Mouse (Mus musculus): ENCODE data around the gene Ifi209. TPM values are rescaled to one million over a fixed set of nuclear protein-coding genes. Genes with fewer than 3 reads are reported as not detected.
"Not testable (repeated sequence)": the region's sequence is repeated elsewhere in the genome, so short reads cannot be mapped to it uniquely, and the experiment has no call there.

Ifi209 gene
- polyA plus RNA-seq, 1 experiment from 2014 or later: not detected

- no peaks in the 10 kb centered on the region for H3K36me3 ChIP-seq (ENCODE audit: control insufficient read depth, insufficient read depth, low read length)
- H3K27me3 ChIP-seq (ENCODE audit: control insufficient read depth, insufficient read depth, low read length): no peaks in the 10 kb centered on the region
- H3K4me2 ChIP-seq (ENCODE audit: low read depth, low read length): no peak overlapping the region
- no peaks in the 10 kb centered on the region for H3K9me3 ChIP-seq (ENCODE audit: control insufficient read depth, low read length)
- H3K4me1 ChIP-seq (ENCODE audit: control insufficient read depth, insufficient read depth, low read length): no peaks in the 10 kb centered on the region
- ATAC-seq (ENCODE audit: low read depth): no peak
- 80% methylated on average over 4 of the region's 4 CpGs for WGBS
- H3K9ac ChIP-seq (replicated peaks; ENCODE audit: low read depth, low read length): no peak overlapping the region
- no peak overlapping the region for H3K4me3 ChIP-seq (ENCODE audit: low read depth, low read length)
- no peak overlapping the region for H3K27ac ChIP-seq (ENCODE audit: low read depth, low read length)
Measured at GRCm38 (mm10) chr1:173657973-173658372, 27.3 kb downstream of the Ifi209 start.

- H3K4me2 ChIP-seq (ENCODE audit: low read depth, low read length); H3K36me3 ChIP-seq (ENCODE audit: control insufficient read depth, insufficient read depth, low read length); H3K9ac ChIP-seq (replicated peaks; ENCODE audit: low read depth, low read length); H3K27me3 ChIP-seq (ENCODE audit: control insufficient read depth, insufficient read depth, low read length); H3K4me3 ChIP-seq (ENCODE audit: low read depth, low read length); ATAC-seq (ENCODE audit: low read depth); H3K27ac ChIP-seq (ENCODE audit: low read depth, low read length); H3K4me1 ChIP-seq (ENCODE audit: control insufficient read depth, insufficient read depth, low read length); H3K9me3 ChIP-seq (ENCODE audit: control insufficient read depth, low read length): not testable (repeated sequence)
- WGBS: 56% methylated on average over 3 of the region's 3 CpGs
Measured at GRCm38 (mm10) chr1:173673458-173674097, 42.9 kb downstream of the Ifi209 start, which contains the start of gene Ifi208. Gene Ifi208, plus strand, starts transcription at chr1:173673675.

GRCm38 (mm10) chr1:173678605-173679004, 47.9 kb downstream of the Ifi209 start:
- ATAC-seq (ENCODE audit: low read depth); H3K36me3 ChIP-seq (ENCODE audit: control insufficient read depth, insufficient read depth, low read length); H3K4me3 ChIP-seq (ENCODE audit: low read depth, low read length); H3K9me3 ChIP-seq (ENCODE audit: control insufficient read depth, low read length); H3K27ac ChIP-seq (ENCODE audit: low read depth, low read length); H3K27me3 ChIP-seq (ENCODE audit: control insufficient read depth, insufficient read depth, low read length); H3K4me1 ChIP-seq (ENCODE audit: control insufficient read depth, insufficient read depth, low read length); H3K9ac ChIP-seq (replicated peaks; ENCODE audit: low read depth, low read length); H3K4me2 ChIP-seq (ENCODE audit: low read depth, low read length): not testable (repeated sequence)
- 84% methylated on average over 1 of the region's 1 CpGs for WGBS

GRCm38 (mm10) chr1:173694270-173694669, 63.6 kb downstream of the Ifi209 start:
- WGBS: 90% methylated on average over 1 of the region's 1 CpGs
- no peaks in the 10 kb centered on the region for H3K4me1 ChIP-seq (ENCODE audit: control insufficient read depth, insufficient read depth, low read length)
- H3K9me3 ChIP-seq (ENCODE audit: control insufficient read depth, low read length): no peaks in the 10 kb centered on the region
- no peaks in the 10 kb centered on the region for H3K36me3 ChIP-seq (ENCODE audit: control insufficient read depth, insufficient read depth, low read length)
- no peaks in the 10 kb centered on the region for H3K27me3 ChIP-seq (ENCODE audit: control insufficient read depth, insufficient read depth, low read length)
- no peak overlapping the region for H3K4me3 ChIP-seq (ENCODE audit: low read depth, low read length)
- no peak overlapping the region for H3K27ac ChIP-seq (ENCODE audit: low read depth, low read length)
- no peak overlapping the region for H3K4me2 ChIP-seq (ENCODE audit: low read depth, low read length)
- H3K9ac ChIP-seq (replicated peaks; ENCODE audit: low read depth, low read length): no peak overlapping the region
- ATAC-seq (ENCODE audit: low read depth): no peak

Small RNA genes lying within 50 kb of the gene (microRNA-seq; reads per million reads assigned to microRNA genes)
- gene Gm44339: not detected

Other genes starting within 250 kb of the Ifi209 start
- gene Ifi206, start 139.9 kb upstream of the Ifi209 start, polyA plus RNA-seq (2014; fragmentation: Nextera tagmentation; extraction: Ambion mirVana): not detected in 2 replicates
- not detected in 2 replicates for gene Ifi214, start 95.0 kb upstream of the Ifi209 start, polyA plus RNA-seq (2014; fragmentation: Nextera tagmentation; extraction: Ambion mirVana)
- gene Ifi213, start 31.6 kb upstream of the Ifi209 start, polyA plus RNA-seq (2014; fragmentation: Nextera tagmentation; extraction: Ambion mirVana): not detected in 2 replicates
- gene Ifi208, start 42.8 kb downstream of the Ifi209 start, polyA plus RNA-seq (2014; fragmentation: Nextera tagmentation; extraction: Ambion mirVana): not detected in 2 replicates
- gene Ifi207, start 110.8 kb downstream of the Ifi209 start, polyA plus RNA-seq (2014; fragmentation: Nextera tagmentation; extraction: Ambion mirVana): 0.57 TPM in 1 of 2 replicates, not detected in the other
- gene Ifi204, start 136.0 kb downstream of the Ifi209 start, polyA plus RNA-seq (2014; fragmentation: Nextera tagmentation; extraction: Ambion mirVana): 0.28 and 0.67 TPM in 2 replicates

Data from neural tube, embryonic 14.5 days (tissue).